Mouse (Mus musculus): Measurements from ENCODE around the gene Odf3b.

DNA sequence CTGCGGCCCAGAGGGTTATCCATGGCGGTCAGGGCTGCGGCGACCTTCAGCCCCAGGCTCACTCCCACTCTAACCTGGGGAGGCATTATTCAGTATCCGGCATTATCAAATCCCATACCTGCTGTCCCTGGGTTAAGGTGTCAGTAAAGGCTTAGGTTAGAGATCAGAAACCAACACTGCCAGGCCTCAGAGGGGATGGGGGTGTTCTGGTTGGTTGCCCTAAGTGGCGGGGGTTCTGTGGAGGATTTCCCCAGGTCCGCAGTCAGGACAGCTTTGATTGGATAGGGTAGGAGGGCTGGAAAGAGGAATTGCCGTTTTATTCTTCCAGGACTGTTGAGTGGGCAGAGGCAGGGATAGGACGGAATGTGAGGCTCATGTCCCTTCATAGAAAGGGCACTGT is 4.7 kb downstream of the Odf3b start:
- no peak for TF ChIP-seq CTCF (IDR thresholded peaks at IDR 0.05; ENCODE audit: insufficient read depth, low read depth, low read length)
- no peak for TF ChIP-seq POLR2A (IDR thresholded peaks at IDR 0.05; ENCODE audit: insufficient read depth, low read depth, low read length)
